Comparison of ENCODE assay signal across 22 mouse cellular contexts in genomic region chr9:120568917-120569316, GRCm38 (mm10). TPM values are rescaled to one million over a fixed set of nuclear protein-coding genes. Genes with fewer than 3 reads are reported as not detected.
A peak's percentile ranks its signal among the peaks of the same experiment; 100 is the strongest.
DNase-seq lines count a peak whose midpoint lies in the region; ATAC-seq lines count a peak whose summit lies in the region.
"Had no signal": no experiment of that assay in that cellular context is flagged by ENCODE, and none has a peak within 500 bp of the region (broad histone marks: within the 10 kb centered on the region; RNA-seq: fewer than 3 reads in every experiment).

No protein-coding gene starts in this region.

- no peak overlapping the region for H3K9ac ChIP-seq in liver, embryonic 15.5 days
- H3K9ac ChIP-seq: embryonic facial prominence, embryonic 15.5 days; hindbrain, embryonic 15.5 days; lung, embryonic 15.5 days; neural tube, embryonic 13.5 days had no signal

- H3K36me3 ChIP-seq in erythroblast, embryonic 14.5 days (ENCODE audit: control insufficient read depth): peaks cover 24% of the 10 kb centered on the region
- peaks cover 16% of the 10 kb centered on the region for H3K36me3 ChIP-seq in liver, embryonic 15.5 days (replicated peaks)

- peaks cover 56% of the 10 kb centered on the region for H3K4me1 ChIP-seq in erythroblast, embryonic 14.5 days (ENCODE audit: control insufficient read depth)
- H3K4me1 ChIP-seq in liver, embryonic 15.5 days (replicated peaks): peaks cover 57% of the 10 kb centered on the region

- peaks cover 17% of the 10 kb centered on the region for H3K9me3 ChIP-seq in erythroblast, embryonic 14.5 days (ENCODE audit: control insufficient read depth, low read length)
- no peaks in the 10 kb centered on the region for H3K9me3 ChIP-seq in liver, embryonic 15.5 days (replicated peaks)
- H3K9me3 ChIP-seq: embryonic facial prominence, embryonic 15.5 days; hindbrain, embryonic 15.5 days; lung, embryonic 15.5 days; neural tube, embryonic 13.5 days had no signal

- WGBS in liver, embryonic 15.5 days (ENCODE audit: insufficient replicate concordance): 14% methylated on average over 2 of the region's 2 CpGs

- peak overlapping the region; percentile 23; the same call in 1 of the 2 replicates for H3K4me2 ChIP-seq in liver, embryonic 15.5 days
- H3K4me2 ChIP-seq: embryonic facial prominence, embryonic 15.5 days; hindbrain, embryonic 15.5 days; lung, embryonic 15.5 days; neural tube, embryonic 13.5 days had no signal

- DNase-seq in 416B (ENCODE audit: low read depth): peak; percentile 87
- peak; percentile 50 for DNase-seq in CD4-positive helper T cell, adult 2 months (ENCODE audit: low read depth, low spot score)
- DNase-seq in lung, postnatal 10 days: no peak
- no peak for DNase-seq in natural killer cell, adult 2 months (ENCODE audit: low spot score in 2 of 2)
- DNase-seq in right cerebral cortex, postnatal 14 days: no peak
- DNase-seq in cerebellum, postnatal 14 days: no peak
- DNase-seq: adrenal gland, postnatal 14 days; cerebellum, adult 8-10 months; heart, adult 11 months; layer of hippocampus, adult 9-11 months; right cerebral cortex, postnatal 25 days; thymus, postnatal 4 days had no signal

- peak overlapping the region; percentile 8 for H3K4me3 ChIP-seq in erythroblast, embryonic 14.5 days (replicated peaks)
- H3K4me3 ChIP-seq in liver, embryonic 15.5 days (replicated peaks): no peak overlapping the region
- H3K4me3 ChIP-seq: embryonic facial prominence, embryonic 15.5 days; hindbrain, embryonic 15.5 days; lung, embryonic 15.5 days; neural tube, embryonic 13.5 days had no signal

- peak; percentile 47 for ATAC-seq in liver, embryonic 15.5 days (ENCODE audit: insufficient read depth)
- ATAC-seq: forebrain, embryonic 16.5 days; intestine, postnatal 0 days had no signal

- H3K27ac ChIP-seq in liver, embryonic 15.5 days (replicated peaks): peak overlapping the region; percentile 61
- H3K27ac ChIP-seq: embryonic facial prominence, embryonic 15.5 days; hindbrain, embryonic 15.5 days; kidney, postnatal 0 days; lung, embryonic 15.5 days; neural tube, embryonic 13.5 days had no signal

- no peaks in the 10 kb centered on the region for H3K27me3 ChIP-seq in erythroblast, embryonic 14.5 days (ENCODE audit: control insufficient read depth)
- H3K27me3 ChIP-seq in liver, embryonic 15.5 days: no peaks in the 10 kb centered on the region
- H3K27me3 ChIP-seq: CH12.LX; embryonic facial prominence, embryonic 15.5 days; hindbrain, embryonic 15.5 days; lung, embryonic 15.5 days; neural tube, embryonic 13.5 days had no signal

RNA-seq across cellular contexts. Expression of gene Rpl14, which starts 2.3 kb away (rescaled TPM):
- polyA plus RNA-seq in erythroblast, embryonic 14.5 days (2012): 124 and 135 TPM in 2 replicates
- 332 and 383 TPM in 2 replicates for polyA plus RNA-seq in liver, embryonic 15.5 days (2015; fragmentation: Nextera tagmentation; extraction: Ambion mirVana)

RNA-seq across cellular contexts. Expression of gene Entpd3, which starts 29.3 kb away (rescaled TPM):
- polyA plus RNA-seq in erythroblast, embryonic 14.5 days (2012): 0.03 TPM in 1 of 2 replicates, not detected in the other
- polyA plus RNA-seq in liver, embryonic 15.5 days (2015; fragmentation: Nextera tagmentation; extraction: Ambion mirVana): 0.14 TPM in 1 of 2 replicates, not detected in the other

Comparison
In these comparisons a context has a peak if more than half of its experiments do, and no peak if none do; other contexts are left out.
1. DNase-seq: peak in 416B (single experiment) and CD4-positive helper T cell, adult 2 months (single experiment); none in lung, postnatal 10 days (single experiment), natural killer cell, adult 2 months (0 of 2), right cerebral cortex, postnatal 14 days (single experiment) and cerebellum, postnatal 14 days (0 of 2).